Mouse (Mus musculus): Measurements from ENCODE around the gene Tigit.

Tigit gene

GRCm38 (mm10) chr16:43663978-43664579, at the start of gene Tigit:
Tigit (minus strand) TSS chr16:43664146.
- peak; percentile 1 for DNase-seq

GRCm38 (mm10) chr16:43711361-43711760, 47.4 kb upstream of the Tigit start:
- no peak for DNase-seq

GRCm38 (mm10) chr16:43710651-43711050, 46.7 kb upstream of the Tigit start:
- DNase-seq = peak; percentile 43

- no peak for DNase-seq
Measured at GRCm38 (mm10) chr16:43710134-43710475, 46.2 kb upstream of the Tigit start.

GRCm38 (mm10) chr16:43709432-43710133, 45.6 kb upstream of the Tigit start:
- DNase-seq = peak; percentile 29

- DNase-seq = no peak
Measured at GRCm38 (mm10) chr16:43709062-43709413, 45.1 kb upstream of the Tigit start.

- DNase-seq = no peak
Measured at GRCm38 (mm10) chr16:43708335-43709061, 44.6 kb upstream of the Tigit start.

GRCm38 (mm10) chr16:43701765-43702504, 38.0 kb upstream of the Tigit start:
- DNase-seq = no peak

- DNase-seq = no peak
Measured at GRCm38 (mm10) chr16:43700575-43700974, 36.6 kb upstream of the Tigit start.

GRCm38 (mm10) chr16:43698735-43699649, 35.0 kb upstream of the Tigit start:
- peak; percentile 59 for DNase-seq

GRCm38 (mm10) chr16:43697772-43698171, 33.8 kb upstream of the Tigit start:
- no peak for DNase-seq

- no peak for DNase-seq
Measured at GRCm38 (mm10) chr16:43695852-43696251, 31.9 kb upstream of the Tigit start.

- no peak for DNase-seq
Measured at GRCm38 (mm10) chr16:43694104-43694503, 30.2 kb upstream of the Tigit start.

- no peak for DNase-seq
Measured at GRCm38 (mm10) chr16:43692611-43693010, 28.7 kb upstream of the Tigit start.

GRCm38 (mm10) chr16:43691741-43692140, 27.8 kb upstream of the Tigit start:
- DNase-seq = no peak

- no peak for DNase-seq
Measured at GRCm38 (mm10) chr16:43690912-43691311, 27.0 kb upstream of the Tigit start.

- no peak for DNase-seq
Measured at GRCm38 (mm10) chr16:43690211-43690690, 26.3 kb upstream of the Tigit start.

GRCm38 (mm10) chr16:43687968-43688367, 24.0 kb upstream of the Tigit start:
- no peak for DNase-seq

- DNase-seq = no peak
Measured at GRCm38 (mm10) chr16:43674400-43674799, 10.5 kb upstream of the Tigit start.

- DNase-seq = no peak
Measured at GRCm38 (mm10) chr16:43672697-43673096, 8.8 kb upstream of the Tigit start.

- DNase-seq = no peak
Measured at GRCm38 (mm10) chr16:43671972-43672371, 8.0 kb upstream of the Tigit start.

GRCm38 (mm10) chr16:43668294-43668693, 4.3 kb upstream of the Tigit start:
- no peak for DNase-seq
